Mouse (Mus musculus) forebrain, embryonic 15.5 days (tissue): ENCODE measurements around the gene Gm45716. TPM values are rescaled to one million over a fixed set of nuclear protein-coding genes. Genes with fewer than 3 reads are reported as not detected.
A peak's percentile ranks its signal among the peaks of the same experiment; 100 is the strongest.

Source experiments
- ATAC-seq: fragments of 200-750 bp; cut with Nextera tagmentation; replicated peaks from 2 replicates; pipeline ENCODE4 v1.8.0; 2017; ENCODE audit warnings: mild to moderate bottlenecking, moderate TSS enrichment, moderate library complexity
- H3K27ac ChIP-seq: fragments of 300-500 bp; sonication (generic); replicated peaks from 2 replicates; pipeline ENCODE4 v1.5.1; 2015; ENCODE audit warnings: mild to moderate bottlenecking, inconsistent platforms
- H3K27me3 ChIP-seq: fragments of 300-500 bp; sonication (generic); 2 replicates; pipeline ENCODE4 v1.6.1; 2015; ENCODE audit warnings: inconsistent platforms
- H3K36me3 ChIP-seq: fragments of 300-500 bp; sonication (generic); 2 replicates; pipeline ENCODE4 v1.6.1; 2015; ENCODE audit warnings: mild to moderate bottlenecking, inconsistent platforms
- H3K4me1 ChIP-seq: fragments of 300-500 bp; sonication (generic); 2 replicates; pipeline ENCODE4 v1.6.1; 2015; ENCODE audit warnings: inconsistent platforms
- H3K4me2 ChIP-seq: fragments of 300-500 bp; sonication (generic); replicated peaks from 2 replicates; pipeline ENCODE4 v1.6.1; 2015; ENCODE audit warnings: mild to moderate bottlenecking, inconsistent platforms
- H3K4me3 ChIP-seq: fragments of 300-500 bp; sonication (generic); 2 replicates; pipeline ENCODE4 v1.5.1; 2015; ENCODE audit warnings: mild to moderate bottlenecking, inconsistent platforms
- H3K9ac ChIP-seq: fragments of 300-500 bp; sonication (generic); replicated peaks from 2 replicates; pipeline ENCODE4 v1.6.1; 2015; ENCODE audit warnings: mild to moderate bottlenecking, inconsistent platforms
- H3K9me3 ChIP-seq: fragments of 300-500 bp; sonication (generic); 2 replicates; pipeline ENCODE4 v1.6.1; 2016; ENCODE audit warnings: inconsistent platforms
- WGBS: fragments of 180-500 bp; shearing (Covaris S2); methylation state at CpG from one replicate; pipeline ENCODE4 v1.1.7; 2015; ENCODE audit warnings: mixed read lengths; 5-methylcytosine and 5-hydroxymethylcytosine counted together
- polyA plus RNA-seq: library from polyadenylated mRNA; unstranded; fragments of >200 nt; fragmentation: Nextera tagmentation; extraction: Ambion mirVana; gene quantifications from 2 replicates; pipeline ENCODE4 v1.2.1, GENCODE M21; 2015

The Gm45716 gene
- polyA plus RNA-seq, 1 experiment from 2014 or later, result 18.2 TPM

DNA sequence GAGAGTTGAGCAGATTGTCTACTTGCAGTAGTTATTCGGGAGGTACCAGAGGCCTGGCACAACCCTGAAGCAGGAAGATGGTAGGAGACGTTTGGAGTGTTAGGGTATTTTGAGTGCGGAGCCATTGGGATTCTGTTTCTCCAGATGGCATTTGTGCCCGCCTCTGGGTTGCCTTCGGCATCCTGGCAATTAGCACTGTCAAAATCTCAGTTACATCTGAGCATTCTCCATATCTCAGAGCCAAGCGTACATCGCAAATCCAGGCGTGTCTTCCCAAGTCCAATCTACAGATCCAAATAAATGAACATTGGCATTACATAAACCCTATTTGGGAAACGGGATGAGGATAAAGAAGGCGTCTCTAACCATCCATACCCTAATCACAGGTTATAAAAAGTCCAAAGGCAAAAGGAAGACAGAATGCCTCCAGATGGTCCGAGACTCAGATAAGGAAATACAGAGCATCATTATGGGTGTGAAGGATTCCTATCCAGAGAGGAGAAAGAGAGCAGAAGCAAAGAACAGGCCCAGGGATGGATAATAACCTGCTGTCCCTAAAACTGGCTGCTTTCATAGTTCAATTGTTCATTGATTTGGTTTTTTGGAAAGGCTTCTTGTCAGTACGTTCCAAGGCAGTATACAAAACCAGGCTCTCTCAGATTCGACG lies 11.7 kb upstream of the Gm45716 start:
- H3K4me1 ChIP-seq, result no peaks in the 10 kb centered on the region
- ATAC-seq, result peak; percentile 43; the same call in 1 of the 2 replicates
- no peak overlapping the region for H3K9ac ChIP-seq
- WGBS, result 79% methylated on average over 14 of the region's 14 CpGs
- H3K36me3 ChIP-seq, result no peaks in the 10 kb centered on the region
- no peaks in the 10 kb centered on the region for H3K9me3 ChIP-seq
- no peak overlapping the region for H3K4me3 ChIP-seq
- no peaks in the 10 kb centered on the region for H3K27me3 ChIP-seq
- H3K4me2 ChIP-seq, result no peak overlapping the region
- peak overlapping the region; percentile 49 for H3K27ac ChIP-seq

DNA sequence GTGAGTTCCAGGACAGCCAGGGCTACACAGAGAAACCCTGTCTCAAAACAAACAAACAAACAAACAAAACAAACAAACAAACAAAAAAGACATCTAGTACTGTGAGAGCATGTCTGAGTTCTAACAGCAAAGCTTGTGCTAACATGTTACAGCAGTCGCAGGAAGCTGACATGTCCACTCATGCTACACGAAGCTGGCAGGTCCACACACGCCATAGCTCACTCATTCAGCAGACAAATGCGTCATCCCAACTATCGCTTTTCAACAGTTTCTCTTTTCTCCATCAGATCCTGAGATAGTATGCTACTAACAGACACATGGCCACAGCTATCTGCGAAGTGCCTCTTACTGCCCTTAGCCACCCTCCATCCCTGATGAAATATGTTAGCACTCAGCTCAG lies 10.1 kb upstream of the Gm45716 start:
- ATAC-seq, result no peak
- no peak overlapping the region for H3K9ac ChIP-seq
- WGBS, result 94% methylated on average over 6 of the region's 6 CpGs
- H3K4me3 ChIP-seq, result no peak overlapping the region
- no peaks in the 10 kb centered on the region for H3K27me3 ChIP-seq
- H3K36me3 ChIP-seq, result no peaks in the 10 kb centered on the region
- H3K27ac ChIP-seq, result no peak overlapping the region
- no peak overlapping the region for H3K4me2 ChIP-seq
- no peaks in the 10 kb centered on the region for H3K9me3 ChIP-seq
- no peaks in the 10 kb centered on the region for H3K4me1 ChIP-seq

DNA sequence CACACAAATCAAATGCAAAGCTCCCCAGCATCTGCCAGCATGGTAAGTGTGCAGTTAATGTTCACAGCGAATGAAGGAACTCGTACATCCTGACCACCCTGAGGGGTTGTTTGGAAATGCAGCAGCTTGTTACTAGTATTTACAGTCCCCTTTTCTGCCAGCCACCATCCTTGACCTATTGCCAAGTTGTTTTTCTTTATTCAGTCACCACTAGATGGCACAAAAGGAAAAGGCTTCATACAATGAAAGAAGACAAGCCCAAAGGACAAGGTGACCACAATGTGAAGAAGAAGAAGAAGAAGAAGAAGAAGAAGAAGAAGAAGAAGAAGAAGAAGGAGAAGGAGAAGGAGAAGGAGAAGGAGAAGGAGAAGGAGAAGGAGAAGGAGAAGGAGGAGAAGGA lies 4.1 kb upstream of the Gm45716 start:
- Histone ChIP-seq H3K4me3 (no peak overlapping the region), H3K27ac (no peak overlapping the region), H3K36me3 (no peaks in the 10 kb centered on the region), H3K9ac (no peak overlapping the region), H3K27me3 (no peaks in the 10 kb centered on the region), H3K4me1 (no peaks in the 10 kb centered on the region), H3K9me3 (no peaks in the 10 kb centered on the region), H3K4me2 (no peak overlapping the region)
- ATAC-seq, result no peak
- 31% methylated on average over 2 of the region's 2 CpGs for WGBS

DNA sequence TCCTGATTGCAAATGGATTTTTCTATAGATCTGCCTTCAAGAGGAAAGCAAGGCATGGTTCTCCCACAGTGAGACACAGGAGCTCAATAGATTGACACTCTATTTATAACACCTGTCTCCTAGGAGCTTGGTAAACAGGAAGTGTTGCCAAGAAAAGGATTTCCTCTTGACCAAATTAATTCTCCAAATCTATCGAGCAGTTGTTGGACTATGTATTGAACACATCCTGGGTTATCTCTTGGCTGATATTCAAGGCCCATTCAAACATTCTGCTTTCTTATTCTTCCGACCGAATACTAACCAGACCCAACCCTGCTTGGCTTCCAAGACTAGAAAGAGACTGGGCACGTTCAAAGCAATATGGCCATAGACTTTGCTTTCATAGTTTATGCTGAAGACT lies 2.7 kb upstream of the Gm45716 start:
- Histone ChIP-seq H3K36me3 (no peaks in the 10 kb centered on the region), H3K27ac (no peak overlapping the region), H3K9me3 (no peaks in the 10 kb centered on the region), H3K4me3 (no peak overlapping the region), H3K27me3 (no peaks in the 10 kb centered on the region), H3K4me2 (no peak overlapping the region), H3K4me1 (no peaks in the 10 kb centered on the region), H3K9ac (no peak overlapping the region)
- WGBS, result 70% methylated on average over 4 of the region's 4 CpGs
- ATAC-seq, result no peak

DNA sequence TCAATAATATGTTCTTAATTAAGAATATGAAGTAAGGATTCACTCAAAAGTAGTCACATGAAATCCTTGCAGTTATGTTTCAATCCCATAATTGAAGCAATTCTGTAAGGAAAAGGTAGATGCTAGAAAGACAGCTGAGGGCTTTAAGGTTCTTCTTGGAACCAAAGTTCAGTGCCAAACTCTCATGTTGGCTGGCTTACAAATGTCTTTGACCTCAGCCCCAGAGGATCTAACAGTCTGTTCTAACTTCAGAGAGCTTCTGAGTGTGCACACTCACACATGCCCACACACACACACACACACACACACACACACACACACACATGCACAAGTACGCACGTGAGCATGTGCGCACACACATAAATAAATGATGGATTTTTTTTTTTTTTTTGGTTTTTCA lies 2.7 kb downstream of the Gm45716 start:
- H3K27ac ChIP-seq, result no peak overlapping the region
- WGBS, result 97% methylated on average over 3 of the region's 3 CpGs
- no peak for ATAC-seq
- H3K36me3 ChIP-seq, result no peaks in the 10 kb centered on the region
- H3K4me3 ChIP-seq, result no peak overlapping the region
- H3K4me1 ChIP-seq, result 0 out of 2 replicates have a peak, but pooled peaks cover 3% of the 10 kb centered on the region
- H3K9ac ChIP-seq, result no peak overlapping the region
- no peak overlapping the region for H3K4me2 ChIP-seq
- H3K27me3 ChIP-seq, result no peaks in the 10 kb centered on the region
- H3K9me3 ChIP-seq, result no peaks in the 10 kb centered on the region

DNA sequence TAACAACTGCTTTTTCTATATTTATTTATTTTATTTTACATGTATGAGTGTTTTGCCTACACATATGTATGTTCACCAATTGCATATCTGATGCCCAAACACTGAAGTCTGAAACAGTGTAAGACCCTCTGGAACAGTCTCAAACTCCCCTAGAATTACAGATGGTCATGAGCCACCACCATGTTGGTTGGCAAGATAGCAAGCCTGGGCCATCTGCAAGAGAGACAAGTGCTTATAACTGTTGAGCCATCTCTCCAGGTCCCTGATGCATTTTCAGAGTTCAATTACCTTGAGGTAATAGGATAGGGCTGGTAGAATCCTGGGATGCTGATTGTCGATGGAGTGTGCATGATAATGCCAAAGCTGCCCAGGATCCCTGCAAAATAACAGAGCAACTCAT lies 7.5 kb downstream of the Gm45716 start:
- H3K27me3 ChIP-seq, result no peaks in the 10 kb centered on the region
- no peaks in the 10 kb centered on the region for H3K36me3 ChIP-seq
- H3K9ac ChIP-seq, result no peak overlapping the region
- H3K9me3 ChIP-seq, result no peaks in the 10 kb centered on the region
- H3K4me3 ChIP-seq, result no peak overlapping the region
- H3K27ac ChIP-seq, result no peak overlapping the region
- peaks cover 12% of the 10 kb centered on the region; the same call in 1 of the 2 replicates for H3K4me1 ChIP-seq
- 69% methylated on average over 1 of the region's 1 CpGs for WGBS
- ATAC-seq, result no peak
- no peak overlapping the region for H3K4me2 ChIP-seq

DNA sequence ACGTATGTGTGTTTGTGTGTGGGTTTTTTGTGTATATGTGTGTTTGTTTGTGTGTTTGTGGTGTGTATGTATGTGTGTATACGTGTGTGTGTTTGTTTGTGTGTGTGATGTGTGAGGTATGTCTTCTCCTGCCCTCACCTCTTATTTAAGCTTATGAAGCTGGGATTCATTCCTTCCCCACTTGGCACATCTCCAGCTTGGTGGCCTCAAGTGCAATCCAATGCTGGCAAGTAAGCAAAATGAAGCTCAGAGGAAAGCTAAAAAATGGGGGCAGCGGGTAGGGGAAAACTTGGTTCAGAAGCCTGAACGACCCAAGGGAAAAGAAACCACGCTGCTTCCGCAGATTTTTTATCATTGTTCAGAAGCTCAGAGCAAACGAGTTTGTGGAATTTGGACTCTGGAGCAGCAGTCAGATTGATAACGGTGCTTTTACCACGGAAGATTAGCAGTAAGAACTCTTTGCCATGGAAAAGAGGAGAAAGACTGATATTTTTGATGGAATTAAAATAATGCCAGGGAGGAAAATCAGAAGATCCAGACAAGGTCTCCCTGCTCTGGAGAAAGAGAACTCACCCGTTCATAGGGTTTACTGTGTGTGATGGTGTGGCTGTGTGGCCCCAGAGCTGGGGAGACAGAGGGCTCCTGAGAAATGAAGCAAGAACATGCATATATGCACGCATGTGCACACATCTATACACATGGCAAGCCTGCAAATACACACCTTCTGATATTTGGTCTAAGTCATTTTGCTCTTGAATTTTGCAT lies 8.5 kb downstream of the Gm45716 start:
- 58% methylated on average over 11 of the region's 11 CpGs for WGBS
- ATAC-seq, result no peak

DNA sequence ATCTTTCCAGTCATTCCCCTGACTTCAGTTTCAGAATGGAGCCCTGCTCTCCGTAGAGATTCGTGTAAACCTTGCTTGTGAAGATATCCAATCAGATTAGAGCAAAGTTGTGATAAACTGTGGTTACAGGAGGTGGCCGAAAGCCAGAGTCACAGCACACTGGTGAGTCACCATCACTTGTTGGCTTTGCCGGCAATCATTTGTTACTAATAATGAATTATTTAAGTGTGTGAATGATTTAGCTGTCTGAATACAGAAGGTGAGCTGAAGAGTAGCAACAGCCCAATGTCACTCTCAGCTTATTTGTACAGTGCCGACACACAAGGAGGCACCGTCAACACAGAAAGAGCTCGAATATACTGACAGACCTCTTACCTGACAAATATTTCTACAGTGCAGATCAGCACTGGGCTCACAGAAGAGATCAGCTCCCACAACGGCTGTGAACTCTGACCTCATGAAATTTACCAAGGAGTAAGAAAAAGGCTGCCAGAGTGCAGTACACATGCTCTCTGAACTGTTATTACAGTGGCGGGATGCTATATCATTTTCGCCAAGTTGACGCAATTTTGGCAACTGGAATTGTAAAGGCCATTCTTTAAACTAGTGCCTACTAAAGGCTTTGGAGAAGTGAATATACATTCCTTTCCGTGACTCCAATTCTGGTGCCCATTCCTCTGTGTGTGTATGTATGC lies 9.2 kb downstream of the Gm45716 start:
- Histone ChIP-seq H3K36me3 (no peaks in the 10 kb centered on the region), H3K4me1 (peaks cover 12% of the 10 kb centered on the region; the same call in 1 of the 2 replicates), H3K27me3 (no peaks in the 10 kb centered on the region), H3K9me3 (no peaks in the 10 kb centered on the region), H3K9ac (no peak overlapping the region), H3K4me3 (no peak overlapping the region), H3K4me2 (no peak overlapping the region), H3K27ac (no peak overlapping the region)
- 85% methylated on average over 12 of the region's 12 CpGs for WGBS
- no peak for ATAC-seq

More for the DNA sequence above, 8.5 kb downstream of the Gm45716 start:
- Histone ChIP-seq H3K4me2 (no peak overlapping the region), H3K4me3 (no peak overlapping the region), H3K27ac (no peak overlapping the region), H3K27me3 (no peaks in the 10 kb centered on the region), H3K4me1 (peaks cover 12% of the 10 kb centered on the region; the same call in 1 of the 2 replicates), H3K9ac (no peak overlapping the region), H3K9me3 (no peaks in the 10 kb centered on the region), H3K36me3 (no peaks in the 10 kb centered on the region)

DNA sequence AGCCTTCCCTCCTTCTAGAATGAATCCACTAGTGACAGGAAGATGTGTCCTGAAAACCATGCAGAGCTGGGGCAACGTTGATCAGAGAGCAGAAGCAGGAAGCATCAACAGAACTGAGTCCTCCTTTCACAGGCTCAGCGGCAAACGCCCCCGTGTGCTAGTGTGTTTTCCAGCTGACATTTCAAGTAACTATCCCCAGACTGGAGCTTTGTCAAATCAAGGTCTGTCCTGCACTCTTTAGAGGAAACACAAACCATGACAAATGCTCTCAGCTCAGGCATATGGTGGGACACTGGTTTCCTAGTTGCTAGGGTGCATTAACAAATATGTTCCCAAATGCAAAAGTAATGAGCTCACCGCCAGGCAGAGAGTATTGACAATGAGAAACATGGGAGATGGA lies 10.6 kb downstream of the Gm45716 start:
- ATAC-seq, result no peak

DNA sequence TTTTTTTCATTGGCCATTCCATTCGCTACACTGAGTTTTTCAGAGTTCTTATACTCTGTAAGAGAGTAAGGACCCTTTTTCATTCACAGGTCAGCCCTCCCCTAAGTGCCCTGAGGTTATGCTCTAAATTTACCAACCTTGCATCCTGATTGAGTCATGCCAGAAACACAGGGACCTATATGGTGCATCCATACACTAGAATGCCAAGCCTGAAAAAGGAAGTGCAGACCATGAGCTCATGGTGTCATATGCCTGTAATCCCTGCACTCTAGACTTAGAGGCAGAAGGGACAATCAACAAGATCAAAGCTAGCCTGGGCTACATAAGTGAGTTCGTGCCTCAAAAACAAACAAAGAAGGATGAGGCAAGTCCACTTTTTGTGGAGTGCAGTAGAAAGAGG lies 13.3 kb downstream of the Gm45716 start:
- no peaks in the 10 kb centered on the region for H3K27me3 ChIP-seq
- H3K9me3 ChIP-seq, result no peaks in the 10 kb centered on the region
- H3K9ac ChIP-seq, result no peak overlapping the region
- WGBS, result 84% methylated on average over 2 of the region's 2 CpGs
- no peak overlapping the region for H3K4me2 ChIP-seq
- no peak for ATAC-seq
- H3K4me3 ChIP-seq, result no peak overlapping the region
- no peak overlapping the region for H3K27ac ChIP-seq
- no peaks in the 10 kb centered on the region for H3K36me3 ChIP-seq
- peaks cover 7% of the 10 kb centered on the region; the same call in 1 of the 2 replicates for H3K4me1 ChIP-seq

More for the DNA sequence above, 10.6 kb downstream of the Gm45716 start:
- Histone ChIP-seq H3K9me3 (no peaks in the 10 kb centered on the region), H3K4me1 (peaks cover 12% of the 10 kb centered on the region; the same call in 1 of the 2 replicates), H3K27me3 (no peaks in the 10 kb centered on the region), H3K4me3 (no peak overlapping the region), H3K9ac (no peak overlapping the region), H3K27ac (no peak overlapping the region), H3K36me3 (no peaks in the 10 kb centered on the region), H3K4me2 (no peak overlapping the region)
- 57% methylated on average over 5 of the region's 5 CpGs for WGBS

DNA sequence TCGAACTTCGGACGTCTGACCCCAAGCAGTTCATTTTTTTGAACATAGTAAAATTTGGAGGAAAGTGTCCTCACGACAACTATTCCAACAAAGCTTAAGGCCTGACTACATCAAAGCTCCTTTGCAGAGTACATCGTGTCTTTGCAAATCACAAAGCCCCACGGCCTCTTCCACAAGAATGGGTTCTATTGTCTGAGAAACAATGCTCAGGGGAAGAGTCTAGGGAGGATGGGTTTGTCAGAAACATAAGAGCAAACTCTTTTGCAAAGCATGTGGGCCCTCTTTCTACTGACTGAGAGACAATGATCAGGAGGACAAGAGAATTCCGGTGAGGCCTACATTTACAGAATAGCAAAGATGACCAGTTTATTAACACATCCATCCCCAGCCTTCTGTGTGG lies 26.8 kb downstream of the Gm45716 start:
- Histone ChIP-seq H3K4me3 (no peak overlapping the region), H3K9me3 (no peaks in the 10 kb centered on the region), H3K4me2 (no peak overlapping the region), H3K36me3 (no peaks in the 10 kb centered on the region), H3K4me1 (no peaks in the 10 kb centered on the region), H3K9ac (no peak overlapping the region), H3K27ac (no peak overlapping the region), H3K27me3 (no peaks in the 10 kb centered on the region)
- no peak for ATAC-seq
- WGBS, result 58% methylated on average over 7 of the region's 7 CpGs

DNA sequence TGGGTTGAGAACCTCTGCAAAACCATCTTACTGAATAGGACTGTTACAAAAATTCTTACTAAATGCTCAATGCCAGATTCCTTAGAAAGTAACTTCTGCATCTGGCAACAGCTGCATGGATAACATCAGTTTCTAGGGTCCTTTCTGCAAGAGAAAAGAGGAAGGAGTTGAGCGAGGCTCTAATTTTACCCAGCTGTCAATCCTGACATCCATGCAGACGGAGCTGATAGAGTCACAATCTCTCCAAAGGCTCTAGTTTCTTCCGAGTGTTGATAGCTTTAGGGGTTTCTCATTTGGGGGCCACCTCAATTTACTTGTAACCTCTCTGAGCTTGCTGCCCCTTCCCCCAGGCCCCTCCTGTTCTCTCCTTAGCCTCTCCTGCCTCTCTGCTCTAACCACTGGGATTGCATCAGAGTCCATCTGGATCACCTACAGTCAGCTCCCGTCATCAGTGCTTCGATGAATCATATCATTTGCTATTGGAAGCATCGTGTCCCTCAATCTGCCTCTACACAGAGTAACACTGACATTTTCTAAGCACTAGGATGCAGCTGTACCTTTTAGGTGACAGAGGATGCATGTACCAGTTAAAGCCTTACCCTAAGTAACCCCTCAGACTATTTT lies 32.7 kb downstream of the Gm45716 start:
- H3K4me1 ChIP-seq, result no peaks in the 10 kb centered on the region
- no peak overlapping the region for H3K9ac ChIP-seq
- H3K27me3 ChIP-seq, result no peaks in the 10 kb centered on the region
- no peak overlapping the region for H3K4me3 ChIP-seq
- H3K9me3 ChIP-seq, result no peaks in the 10 kb centered on the region
- H3K27ac ChIP-seq, result no peak overlapping the region
- H3K36me3 ChIP-seq, result no peaks in the 10 kb centered on the region
- 84% methylated on average over 6 of the region's 6 CpGs for WGBS
- no peak overlapping the region for H3K4me2 ChIP-seq
- no peak for ATAC-seq
